Mouse (Mus musculus): ENCODE data around the gene Uqcr11. TPM values are rescaled to one million over a fixed set of nuclear protein-coding genes. Genes with fewer than 3 reads are reported as not detected.

The Uqcr11 gene
- 447 and 479 TPM in 2 replicates for polyA plus RNA-seq (2015; fragmentation: Nextera tagmentation; extraction: Ambion mirVana)

DNA sequence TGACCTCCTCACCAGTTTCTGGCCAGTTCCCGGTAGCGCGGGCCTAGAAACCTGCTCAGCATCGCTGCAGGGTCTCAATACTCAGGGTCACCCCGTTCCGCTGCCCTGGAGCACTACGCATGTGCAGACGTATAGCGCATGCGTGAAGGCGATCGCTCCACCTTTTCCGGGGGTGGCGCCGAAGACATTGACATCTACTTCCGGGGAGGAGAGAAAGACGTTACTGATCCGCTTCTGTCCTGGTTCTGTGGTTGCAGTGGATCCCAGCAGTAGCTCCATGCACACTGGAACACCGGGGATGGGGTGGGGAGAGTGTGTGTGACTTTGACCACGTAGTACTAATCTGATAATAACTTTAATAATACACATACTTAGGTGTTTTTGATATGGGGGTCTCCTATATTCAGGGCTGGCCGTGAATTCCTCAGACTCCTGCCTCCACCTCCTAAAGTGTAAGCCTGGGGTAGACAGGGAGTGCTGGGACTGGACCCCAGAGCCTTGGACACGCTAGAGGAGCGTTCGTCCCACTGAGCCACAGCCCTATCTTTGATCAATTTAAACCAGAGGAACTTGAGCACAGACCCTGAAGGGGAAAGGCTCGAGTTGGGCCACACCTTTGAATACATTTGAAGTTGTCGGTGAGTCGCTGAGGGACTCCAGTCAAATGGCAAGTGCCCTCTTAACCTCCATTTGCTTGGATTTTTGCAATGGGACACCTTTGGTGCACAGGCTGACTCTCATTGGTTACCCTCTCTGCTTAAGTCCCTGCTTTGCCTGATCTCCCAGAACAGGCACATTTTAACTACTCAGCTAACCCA, at the start of gene Uqcr11:
Gene Uqcr11 (minus strand): TSS at position 147 of the 818 bp plus-strand sequence.
- WGBS = 1% methylated on average over 27 of the region's 27 CpGs
- Histone ChIP-seq H3K36me3 (peaks cover 66% of the 10 kb centered on the region), H3K4me2 (peak within 1 kb of the TSS; percentile 94), H3K4me3 (peak within 1 kb of the TSS; percentile 95), H3K27me3 (no peaks in the 10 kb centered on the region), H3K9ac (peak within 1 kb of the TSS; percentile 94), H3K4me1 (peaks cover 33% of the 10 kb centered on the region), H3K9me3 (no peaks in the 10 kb centered on the region), H3K27ac (peak within 1 kb of the TSS; percentile 86)
- peak; percentile 61 for ATAC-seq (ENCODE audit: insufficient number of reproducible peaks, insufficient read depth, low FRiP score, low TSS enrichment, low read depth)

DNA sequence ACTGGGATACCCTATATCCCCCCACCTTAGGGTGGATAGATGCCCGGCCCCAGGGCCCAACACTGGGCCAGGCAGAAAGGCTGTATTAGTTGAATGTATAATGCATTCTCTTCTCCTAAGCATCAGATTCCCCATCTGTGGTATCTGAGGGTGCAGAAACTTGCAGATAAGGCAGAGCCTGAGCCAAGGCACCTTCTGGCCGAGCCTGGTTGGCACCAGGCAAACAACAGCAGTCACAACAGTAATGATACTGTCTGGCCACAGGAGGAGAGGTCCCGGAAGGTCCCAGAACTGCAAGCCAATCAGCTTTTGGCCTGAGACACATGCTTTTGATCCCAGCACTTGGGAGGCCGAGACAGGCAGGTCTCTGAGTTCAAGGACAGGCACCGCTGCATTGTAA, 49.1 kb upstream of the Uqcr11 start:
- H3K9me3 ChIP-seq = no peaks in the 10 kb centered on the region
- WGBS = 80% methylated on average over 5 of the region's 5 CpGs
- H3K36me3 ChIP-seq = no peaks in the 10 kb centered on the region
- no peak overlapping the region for H3K4me2 ChIP-seq
- no peak overlapping the region for H3K4me3 ChIP-seq
- no peak overlapping the region for H3K27ac ChIP-seq
- no peak for ATAC-seq (ENCODE audit: insufficient number of reproducible peaks, insufficient read depth, low FRiP score, low TSS enrichment, low read depth)
- H3K4me1 ChIP-seq = peaks cover 2% of the 10 kb centered on the region; the same call in 1 of the 2 replicates
- no peak overlapping the region for H3K9ac ChIP-seq
- H3K27me3 ChIP-seq = peaks cover 13% of the 10 kb centered on the region; the same call in 1 of the 2 replicates

GRCm38 (mm10) chr10:80454781-80455180, 48.2 kb upstream of the Uqcr11 start:
- Histone ChIP-seq H3K9ac (no peak overlapping the region), H3K4me1 (peaks cover 6% of the 10 kb centered on the region; the same call in 1 of the 2 replicates), H3K9me3 (no peaks in the 10 kb centered on the region), H3K27ac (no peak overlapping the region), H3K4me3 (no peak overlapping the region), H3K4me2 (no peak overlapping the region), H3K27me3 (peaks cover 16% of the 10 kb centered on the region; the same call in 1 of the 2 replicates), H3K36me3 (no peaks in the 10 kb centered on the region)
- WGBS = 78% methylated on average over 5 of the region's 5 CpGs
- ATAC-seq (ENCODE audit: insufficient number of reproducible peaks, insufficient read depth, low FRiP score, low TSS enrichment, low read depth) = no peak

DNA sequence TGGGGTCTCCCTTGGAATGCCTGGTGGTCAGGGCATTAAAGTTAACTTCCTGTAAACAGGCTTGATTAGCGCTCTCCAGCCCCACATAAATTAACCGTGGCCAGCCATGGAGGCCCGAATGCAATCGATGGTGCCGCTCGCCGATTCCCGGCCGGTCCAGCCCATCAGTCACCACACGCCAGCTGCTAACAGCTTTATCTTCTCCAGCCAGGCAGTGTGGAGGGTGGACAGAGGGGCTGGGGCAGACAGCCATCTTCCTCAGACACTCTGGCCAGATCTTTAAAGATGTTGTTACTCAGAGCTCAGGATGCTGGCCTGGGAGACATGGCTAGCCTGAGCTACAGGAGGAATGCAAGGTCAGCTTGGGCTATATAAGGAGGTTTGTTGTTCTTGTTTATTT, 47.0 kb upstream of the Uqcr11 start:
- WGBS = 78% methylated on average over 10 of the region's 10 CpGs
- peaks cover 6% of the 10 kb centered on the region; the same call in 1 of the 2 replicates for H3K4me1 ChIP-seq
- H3K27me3 ChIP-seq = peaks cover 22% of the 10 kb centered on the region
- H3K4me3 ChIP-seq = no peak overlapping the region
- no peak for ATAC-seq (ENCODE audit: insufficient number of reproducible peaks, insufficient read depth, low FRiP score, low TSS enrichment, low read depth)
- no peak overlapping the region for H3K9ac ChIP-seq
- no peaks in the 10 kb centered on the region for H3K9me3 ChIP-seq
- no peak overlapping the region for H3K4me2 ChIP-seq
- H3K27ac ChIP-seq = no peak overlapping the region
- H3K36me3 ChIP-seq = no peaks in the 10 kb centered on the region

DNA sequence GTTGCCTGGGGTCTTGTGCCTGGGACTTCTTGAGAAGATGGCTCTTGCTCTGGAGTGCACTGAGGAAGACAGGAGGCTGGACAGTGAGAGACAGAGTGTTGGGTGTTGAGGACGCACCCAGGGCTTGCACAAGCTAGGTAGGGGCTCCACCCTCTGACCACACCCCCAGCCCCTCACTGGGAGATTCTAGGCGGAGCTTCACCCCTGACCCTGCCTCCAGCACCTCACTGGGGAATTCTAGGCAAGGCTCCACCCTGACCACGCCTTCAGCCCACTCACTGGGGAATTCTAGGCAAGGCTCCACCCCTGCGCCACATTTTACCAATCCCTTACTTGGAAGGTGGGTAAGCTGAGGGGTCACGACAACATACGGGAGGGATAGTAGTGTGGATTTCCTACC, 44.0 kb upstream of the Uqcr11 start:
- H3K27me3 ChIP-seq = peaks cover 49% of the 10 kb centered on the region
- H3K4me3 ChIP-seq = no peak overlapping the region
- no peak overlapping the region for H3K4me2 ChIP-seq
- peaks cover 10% of the 10 kb centered on the region; the same call in 1 of the 2 replicates for H3K4me1 ChIP-seq
- no peak overlapping the region for H3K9ac ChIP-seq
- no peaks in the 10 kb centered on the region for H3K36me3 ChIP-seq
- no peaks in the 10 kb centered on the region for H3K9me3 ChIP-seq
- WGBS = 10% methylated on average over 6 of the region's 6 CpGs
- no peak overlapping the region for H3K27ac ChIP-seq
- no peak for ATAC-seq (ENCODE audit: insufficient number of reproducible peaks, insufficient read depth, low FRiP score, low TSS enrichment, low read depth)

- Histone ChIP-seq H3K27me3 (peaks cover 53% of the 10 kb centered on the region), H3K4me3 (no peak overlapping the region), H3K36me3 (no peaks in the 10 kb centered on the region), H3K9ac (0 out of 2 replicates have a peak overlapping the region, but pooled peaks have one; percentile 17), H3K4me2 (peak overlapping the region; percentile 26; the same call in 1 of the 2 replicates), H3K4me1 (peaks cover 16% of the 10 kb centered on the region), H3K27ac (no peak overlapping the region), H3K9me3 (no peaks in the 10 kb centered on the region)
- peak; percentile 38; the same call in 1 of the 2 replicates for ATAC-seq (ENCODE audit: insufficient number of reproducible peaks, insufficient read depth, low FRiP score, low TSS enrichment, low read depth)
- 7% methylated on average over 26 of the region's 26 CpGs for WGBS
Measured at GRCm38 (mm10) chr10:80445898-80446601, 39.4 kb upstream of the Uqcr11 start.

DNA sequence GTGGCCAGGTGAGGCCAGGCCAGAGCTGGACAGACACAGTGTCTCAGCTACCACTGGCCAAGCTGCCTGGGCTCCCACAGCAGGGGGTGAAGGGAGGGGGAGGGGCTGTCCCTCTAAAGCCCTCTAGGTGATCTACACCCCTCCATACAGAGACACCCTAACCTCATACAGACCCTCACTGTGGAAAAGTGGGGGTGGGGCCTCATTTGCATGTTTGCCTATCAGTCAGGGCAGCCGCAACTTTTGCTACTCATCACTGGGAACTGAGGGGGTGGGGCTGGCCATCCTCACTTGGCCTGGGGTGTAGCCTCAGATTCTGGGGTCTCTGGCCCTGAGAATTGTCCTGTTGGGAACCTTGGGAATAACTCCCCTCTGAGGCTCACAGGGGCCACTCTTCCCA, 38.4 kb upstream of the Uqcr11 start:
- H3K9me3 ChIP-seq = no peaks in the 10 kb centered on the region
- no peak overlapping the region for H3K27ac ChIP-seq
- no peak overlapping the region for H3K4me2 ChIP-seq
- no peaks in the 10 kb centered on the region for H3K36me3 ChIP-seq
- H3K27me3 ChIP-seq = peaks cover 47% of the 10 kb centered on the region
- no peak for ATAC-seq (ENCODE audit: insufficient number of reproducible peaks, insufficient read depth, low FRiP score, low TSS enrichment, low read depth)
- H3K4me1 ChIP-seq = peaks cover 10% of the 10 kb centered on the region
- WGBS = 55% methylated on average over 1 of the region's 1 CpGs
- no peak overlapping the region for H3K4me3 ChIP-seq
- peak overlapping the region; percentile 40; the same call in 1 of the 2 replicates for H3K9ac ChIP-seq

- 52% methylated on average over 5 of the region's 5 CpGs for WGBS
- H3K27me3 ChIP-seq = peaks cover 47% of the 10 kb centered on the region
- 0 out of 2 replicates have a peak overlapping the region, but pooled peaks have one; percentile 55 for H3K9ac ChIP-seq
- H3K9me3 ChIP-seq = no peaks in the 10 kb centered on the region
- H3K4me2 ChIP-seq = no peak overlapping the region
- H3K4me3 ChIP-seq = no peak overlapping the region
- no peak for ATAC-seq (ENCODE audit: insufficient number of reproducible peaks, insufficient read depth, low FRiP score, low TSS enrichment, low read depth)
- H3K36me3 ChIP-seq = no peaks in the 10 kb centered on the region
- no peak overlapping the region for H3K27ac ChIP-seq
- H3K4me1 ChIP-seq = peaks cover 10% of the 10 kb centered on the region
Measured at GRCm38 (mm10) chr10:80444339-80445045, 37.9 kb upstream of the Uqcr11 start.

DNA sequence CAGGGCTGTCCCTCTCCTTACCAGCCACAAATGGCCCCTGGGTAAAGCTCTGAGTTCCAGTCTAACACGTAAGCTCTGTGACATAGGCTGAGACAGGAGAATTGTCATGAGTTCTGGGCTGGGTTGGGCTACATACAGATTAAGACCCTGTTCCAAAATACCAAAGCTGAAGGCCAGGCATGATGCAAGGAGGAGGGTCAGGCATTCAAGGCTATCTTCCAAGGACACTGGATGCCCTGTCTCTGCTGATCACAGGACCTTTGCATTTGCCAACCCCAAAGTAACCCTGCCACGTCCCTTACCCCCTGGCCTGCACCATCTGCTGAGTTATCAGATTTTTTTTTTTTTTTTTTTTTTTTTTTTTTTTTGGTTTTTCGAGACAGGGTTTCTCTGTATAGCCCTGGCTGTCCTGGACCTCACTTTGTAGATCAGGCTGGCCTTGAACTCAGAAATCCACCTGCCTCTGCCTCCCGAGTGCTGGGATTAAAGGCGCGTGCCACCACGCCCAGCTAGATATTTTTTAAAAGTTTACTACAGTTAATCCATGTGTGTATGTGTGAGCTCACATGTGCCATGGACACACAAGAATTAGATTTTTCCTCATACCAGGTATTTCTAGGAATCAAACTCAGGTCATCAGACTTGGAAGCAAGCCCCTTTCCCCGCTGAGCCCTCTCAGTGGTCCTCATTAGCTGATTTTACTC, 37.1 kb upstream of the Uqcr11 start:
- H3K9me3 ChIP-seq = no peaks in the 10 kb centered on the region
- no peaks in the 10 kb centered on the region for H3K36me3 ChIP-seq
- no peak overlapping the region for H3K9ac ChIP-seq
- peaks cover 42% of the 10 kb centered on the region for H3K27me3 ChIP-seq
- H3K27ac ChIP-seq = no peak overlapping the region
- H3K4me2 ChIP-seq = no peak overlapping the region
- ATAC-seq (ENCODE audit: insufficient number of reproducible peaks, insufficient read depth, low FRiP score, low TSS enrichment, low read depth) = no peak
- H3K4me3 ChIP-seq = no peak overlapping the region
- 73% methylated on average over 8 of the region's 8 CpGs for WGBS
- peaks cover 10% of the 10 kb centered on the region for H3K4me1 ChIP-seq

- no peaks in the 10 kb centered on the region for H3K36me3 ChIP-seq
- peaks cover 10% of the 10 kb centered on the region for H3K4me1 ChIP-seq
- no peak overlapping the region for H3K27ac ChIP-seq
- no peak for ATAC-seq (ENCODE audit: insufficient number of reproducible peaks, insufficient read depth, low FRiP score, low TSS enrichment, low read depth)
- no peak overlapping the region for H3K4me3 ChIP-seq
- no peaks in the 10 kb centered on the region for H3K9me3 ChIP-seq
- WGBS = 47% methylated on average over 2 of the region's 2 CpGs
- H3K9ac ChIP-seq = no peak overlapping the region
- no peak overlapping the region for H3K4me2 ChIP-seq
- H3K27me3 ChIP-seq = peaks cover 37% of the 10 kb centered on the region
Measured at GRCm38 (mm10) chr10:80442989-80443388, 36.4 kb upstream of the Uqcr11 start.

DNA sequence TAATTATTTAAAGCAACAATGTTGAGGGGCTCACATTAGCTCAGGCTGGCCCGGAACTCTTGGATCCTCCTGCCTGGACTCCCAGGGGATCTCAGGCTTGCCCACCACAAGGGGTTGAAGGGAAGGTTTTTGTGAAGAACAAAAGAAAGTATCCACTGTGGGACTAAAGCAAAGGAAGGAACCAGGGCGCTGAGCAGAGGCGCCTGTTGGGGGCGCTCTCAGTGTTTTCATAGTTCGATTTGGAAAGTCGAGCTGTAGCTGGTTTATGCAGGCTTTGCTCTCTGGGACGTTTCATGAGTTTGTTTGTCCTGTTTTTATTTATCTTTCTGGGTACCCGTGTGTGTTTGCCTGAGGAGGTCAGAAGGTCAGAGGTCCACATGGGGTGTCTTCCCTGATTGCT, 35.0 kb upstream of the Uqcr11 start:
- 58% methylated on average over 8 of the region's 8 CpGs for WGBS
- no peak overlapping the region for H3K4me2 ChIP-seq
- H3K27ac ChIP-seq = no peak overlapping the region
- peaks cover 25% of the 10 kb centered on the region for H3K27me3 ChIP-seq
- H3K36me3 ChIP-seq = no peaks in the 10 kb centered on the region
- peaks cover 10% of the 10 kb centered on the region for H3K4me1 ChIP-seq
- H3K9ac ChIP-seq = no peak overlapping the region
- ATAC-seq (ENCODE audit: insufficient number of reproducible peaks, insufficient read depth, low FRiP score, low TSS enrichment, low read depth) = no peak
- no peaks in the 10 kb centered on the region for H3K9me3 ChIP-seq
- H3K4me3 ChIP-seq = no peak overlapping the region

Data from embryonic facial prominence, embryonic 13.5 days (tissue).